Mouse (Mus musculus): Measurements from ENCODE around the gene Ralgapa1.

DNA sequence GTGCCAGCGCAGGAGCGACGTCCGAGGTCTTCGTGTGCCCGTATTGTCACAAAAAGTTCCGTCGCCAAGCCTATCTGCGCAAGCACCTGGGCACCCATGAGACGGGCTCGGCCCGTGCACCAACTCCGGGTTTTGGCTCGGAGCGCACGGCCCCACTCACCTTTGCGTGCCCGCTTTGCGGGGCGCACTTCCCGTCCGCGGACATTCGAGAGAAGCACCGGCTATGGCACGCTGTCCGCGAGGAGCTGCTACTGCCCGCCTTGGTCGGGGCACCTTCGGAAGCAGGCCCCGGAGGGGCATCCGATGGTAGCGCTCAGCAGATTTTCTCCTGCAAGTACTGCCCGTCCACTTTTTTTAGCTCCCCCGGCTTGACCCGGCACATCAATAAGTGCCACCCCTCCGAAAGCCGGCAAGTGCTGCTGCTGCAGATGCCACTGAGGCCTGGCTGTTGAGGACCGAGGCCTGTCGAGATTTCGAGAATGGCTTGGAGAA lies 220.4 kb downstream of the Ralgapa1 start:
- TF ChIP-seq CTCF (IDR thresholded peaks at IDR 0.05; ENCODE audit: extremely low read depth, insufficient read depth, insufficient read length, insufficient replicate concordance) (no peak), POLR2A (IDR thresholded peaks at IDR 0.05; ENCODE audit: low read depth, low read length) (no peak)

All from spleen, adult 2 months (tissue).